Mouse (Mus musculus): ENCODE measurements around the gene Aldh1l1. TPM values are rescaled to one million over a fixed set of nuclear protein-coding genes. Genes with fewer than 3 reads are reported as not detected.
A peak's percentile ranks its signal among the peaks of the same experiment; 100 is the strongest.

The Aldh1l1 gene
- total RNA-seq, 2 experiments from 2014 or later, result 42.9 to 45.0 TPM

DNA sequence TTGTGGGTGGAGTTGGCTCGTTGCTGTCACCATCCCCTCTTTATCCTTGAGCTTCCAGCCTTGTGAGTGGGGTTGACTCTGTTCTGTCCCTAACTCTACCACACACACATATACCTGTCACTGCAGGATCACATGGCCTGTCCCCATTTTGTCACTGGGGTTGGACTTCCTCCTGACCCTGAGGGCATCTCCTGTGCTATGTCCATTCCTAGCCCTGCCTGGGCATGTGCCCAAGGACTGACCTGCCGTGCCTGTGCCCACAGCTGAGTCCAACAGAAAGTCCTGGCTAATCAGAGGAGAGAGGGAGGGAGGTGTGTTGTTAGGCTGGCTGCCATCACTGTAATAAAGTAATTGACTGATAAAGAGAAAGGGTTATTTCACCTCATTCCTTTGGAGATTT lies 58.2 kb downstream of the Aldh1l1 start:
- no peak for DNase-seq (ENCODE audit: low spot score in 2 of 2)

DNA sequence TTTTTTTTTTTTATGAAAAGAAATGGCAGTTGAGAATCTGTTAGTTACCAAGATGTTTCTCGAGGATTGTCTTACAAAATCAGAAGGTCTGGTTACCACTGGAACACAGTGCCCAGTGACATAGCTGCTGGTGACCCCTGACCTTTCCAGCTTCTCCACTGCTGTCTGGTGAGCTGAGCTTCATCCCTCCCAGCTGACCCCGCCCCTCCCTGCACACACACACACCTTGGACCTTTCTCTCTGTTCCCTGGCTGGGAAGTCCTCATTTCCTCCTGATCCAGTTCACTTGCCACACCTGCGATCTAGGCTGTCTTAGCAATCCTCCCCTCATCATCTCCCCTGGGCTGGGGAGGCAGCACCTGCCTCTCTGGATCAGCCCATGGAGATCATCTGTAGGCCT lies 60.0 kb downstream of the Aldh1l1 start:
- DNase-seq (ENCODE audit: low spot score in 2 of 2), result no peak

DNA sequence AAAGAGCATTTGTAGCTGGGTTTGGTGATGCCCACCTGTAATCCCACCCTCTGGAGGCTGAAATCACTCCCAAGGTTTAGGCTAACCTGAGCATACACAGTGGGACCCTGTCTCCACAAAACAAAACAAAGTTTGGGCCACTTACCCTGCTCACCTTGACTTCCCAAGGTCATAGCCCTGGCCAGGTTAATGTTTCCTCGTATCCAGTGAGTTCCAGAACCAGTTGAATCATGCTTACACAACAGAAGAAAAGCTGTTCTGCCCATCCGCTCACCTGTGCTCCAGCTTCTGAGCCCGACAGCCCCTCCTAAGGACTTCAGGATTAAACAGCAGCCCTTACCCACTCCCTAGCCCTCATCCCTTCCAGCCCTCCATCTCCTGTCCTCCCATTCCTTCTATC lies 60.8 kb downstream of the Aldh1l1 start:
- no peak for DNase-seq (ENCODE audit: low spot score in 2 of 2)

DNA sequence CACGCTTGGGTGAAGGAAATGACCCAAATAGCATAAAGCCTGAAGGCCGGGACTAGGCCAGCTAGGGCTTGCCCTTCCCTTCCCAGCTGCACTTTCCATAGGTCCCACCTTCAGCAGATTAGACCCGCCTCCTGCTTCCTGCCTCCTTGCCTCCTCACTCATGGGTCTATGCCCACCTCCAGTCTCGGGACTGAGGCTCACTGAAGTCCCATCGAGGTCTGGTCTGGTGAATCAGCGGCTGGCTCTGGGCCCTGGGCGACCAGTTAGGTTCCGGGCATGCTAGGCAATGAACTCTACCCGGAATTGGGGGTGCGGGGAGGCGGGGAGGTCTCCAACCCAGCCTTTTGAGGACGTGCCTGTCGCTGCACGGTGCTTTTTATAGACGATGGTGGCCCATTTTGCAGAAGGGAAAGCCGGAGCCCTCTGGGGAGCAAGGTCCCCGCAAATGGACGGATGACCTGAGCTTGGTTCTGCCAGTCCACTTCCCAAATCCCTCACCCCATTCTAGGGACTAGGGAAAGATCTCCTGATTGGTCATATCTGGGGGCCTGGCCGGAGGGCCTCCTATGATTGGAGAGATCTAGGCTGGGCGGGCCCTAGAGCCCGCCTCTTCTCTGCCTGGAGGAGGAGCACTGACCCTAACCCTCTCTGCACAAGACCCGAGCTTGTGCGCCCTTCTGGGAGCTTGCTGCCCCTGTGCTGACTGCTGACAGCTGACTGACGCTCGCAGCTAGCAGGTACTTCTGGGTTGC lies 64.1 kb downstream of the Aldh1l1 start:
- DNase-seq (ENCODE audit: low spot score in 2 of 2), result peak in 1 of 2 experiments; percentile 51

DNA sequence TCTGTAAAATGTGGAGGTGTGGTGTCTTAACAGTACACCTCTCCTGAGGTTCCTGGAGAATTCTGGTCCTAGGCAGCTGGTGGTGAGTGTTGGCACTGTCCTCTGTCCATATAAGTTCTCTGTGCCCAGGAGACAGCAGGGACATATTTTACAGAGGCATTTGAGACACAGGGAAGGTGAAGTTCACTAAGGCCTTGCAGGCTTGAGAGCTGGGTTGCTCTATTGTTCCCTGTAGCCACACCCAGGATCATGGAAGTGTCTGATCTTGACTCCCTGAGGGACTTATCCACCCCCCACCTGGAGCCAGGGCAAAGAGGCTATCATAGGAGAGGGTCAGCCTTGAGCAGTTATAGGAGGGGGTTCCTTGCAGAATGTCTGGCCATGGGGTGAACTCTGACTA lies 65.0 kb downstream of the Aldh1l1 start:
- no peak for DNase-seq (ENCODE audit: low spot score in 2 of 2)

DNA sequence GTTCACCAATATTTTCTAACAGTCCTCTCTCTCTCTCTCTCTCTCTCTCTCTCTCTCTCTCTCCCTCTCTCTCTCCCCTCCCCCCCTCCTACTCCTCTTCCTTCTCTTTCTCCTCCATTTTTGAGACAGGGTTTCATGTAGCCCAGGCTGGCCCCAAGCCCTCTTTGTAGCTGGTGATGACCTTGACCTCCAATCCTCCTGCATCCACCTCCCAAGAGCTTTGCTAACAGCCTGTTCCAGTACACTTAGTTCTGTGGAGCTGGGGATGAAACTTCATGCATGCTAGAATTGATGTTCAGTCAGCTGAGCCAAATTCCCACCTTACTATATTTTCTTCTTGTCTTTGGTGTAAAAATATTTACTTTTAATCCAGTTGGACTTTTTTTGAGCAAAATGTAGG lies 67.0 kb downstream of the Aldh1l1 start:
- DNase-seq (ENCODE audit: low spot score in 2 of 2), result no peak

DNA sequence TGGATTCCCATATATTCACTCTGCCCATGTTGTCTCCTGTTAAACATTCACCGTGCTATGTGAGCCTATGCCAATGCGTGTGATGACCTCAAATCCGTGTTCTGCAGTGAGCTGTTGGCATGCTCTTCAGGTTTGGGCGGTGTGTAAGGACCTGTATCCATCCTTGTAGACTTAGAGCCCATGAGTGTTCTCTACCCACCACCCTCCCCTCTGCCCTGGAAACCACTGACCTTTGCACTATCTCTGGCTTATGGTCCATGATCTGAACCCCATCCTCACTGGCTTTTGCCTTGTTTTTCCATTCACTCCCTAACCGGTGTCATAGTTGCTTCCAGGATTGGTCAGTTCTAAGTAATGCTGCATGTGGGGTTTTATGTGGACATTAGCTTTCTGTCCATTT lies 67.5 kb downstream of the Aldh1l1 start:
- DNase-seq (ENCODE audit: low spot score in 2 of 2), result no peak

DNA sequence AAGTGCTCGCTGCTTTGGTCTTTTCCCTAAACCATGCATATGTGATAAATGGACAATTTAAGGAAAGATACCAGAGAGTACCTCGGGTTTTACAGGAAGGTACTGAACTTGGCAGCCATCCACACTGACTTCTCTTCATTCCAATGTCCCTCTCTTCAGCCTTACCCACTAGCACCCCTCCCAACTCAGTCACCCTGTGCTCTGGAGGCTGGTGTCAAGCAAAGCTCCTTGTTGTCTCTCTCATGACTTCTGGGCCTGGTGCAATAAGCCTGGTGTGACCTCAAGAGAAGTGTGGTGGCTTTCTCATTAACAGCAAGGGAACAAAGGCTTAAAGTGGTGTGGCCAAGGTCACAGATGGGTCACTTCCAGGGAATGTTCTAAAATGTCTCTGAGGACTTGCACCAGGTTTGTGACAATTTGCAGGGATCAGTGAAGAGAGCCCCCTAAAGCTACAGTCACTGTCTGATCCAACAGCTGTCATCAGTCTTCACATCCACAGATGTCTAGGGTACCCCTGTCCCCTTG lies 70.4 kb downstream of the Aldh1l1 start:
- no peak for DNase-seq (ENCODE audit: low spot score in 2 of 2)

DNA sequence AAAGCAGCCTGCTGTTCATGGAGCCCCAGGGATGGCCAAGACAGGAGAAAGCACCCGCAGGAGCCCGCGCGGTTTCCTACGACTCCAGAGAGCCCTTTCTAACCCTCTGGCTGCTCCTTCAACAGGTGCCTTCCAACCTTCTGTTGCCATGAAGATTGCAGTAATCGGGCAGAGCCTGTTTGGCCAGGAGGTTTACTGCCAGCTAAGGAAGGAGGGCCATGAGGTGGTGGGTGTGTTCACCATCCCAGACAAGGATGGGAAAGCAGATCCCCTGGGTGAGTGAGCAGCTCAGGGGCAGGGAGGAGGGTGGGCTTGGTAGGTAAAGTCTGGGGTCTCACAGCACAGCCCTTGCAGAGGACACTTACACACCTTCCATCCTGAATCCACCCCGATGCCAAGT lies 70.8 kb downstream of the Aldh1l1 start:
- DNase-seq (ENCODE audit: low spot score in 2 of 2), result no peak

DNA sequence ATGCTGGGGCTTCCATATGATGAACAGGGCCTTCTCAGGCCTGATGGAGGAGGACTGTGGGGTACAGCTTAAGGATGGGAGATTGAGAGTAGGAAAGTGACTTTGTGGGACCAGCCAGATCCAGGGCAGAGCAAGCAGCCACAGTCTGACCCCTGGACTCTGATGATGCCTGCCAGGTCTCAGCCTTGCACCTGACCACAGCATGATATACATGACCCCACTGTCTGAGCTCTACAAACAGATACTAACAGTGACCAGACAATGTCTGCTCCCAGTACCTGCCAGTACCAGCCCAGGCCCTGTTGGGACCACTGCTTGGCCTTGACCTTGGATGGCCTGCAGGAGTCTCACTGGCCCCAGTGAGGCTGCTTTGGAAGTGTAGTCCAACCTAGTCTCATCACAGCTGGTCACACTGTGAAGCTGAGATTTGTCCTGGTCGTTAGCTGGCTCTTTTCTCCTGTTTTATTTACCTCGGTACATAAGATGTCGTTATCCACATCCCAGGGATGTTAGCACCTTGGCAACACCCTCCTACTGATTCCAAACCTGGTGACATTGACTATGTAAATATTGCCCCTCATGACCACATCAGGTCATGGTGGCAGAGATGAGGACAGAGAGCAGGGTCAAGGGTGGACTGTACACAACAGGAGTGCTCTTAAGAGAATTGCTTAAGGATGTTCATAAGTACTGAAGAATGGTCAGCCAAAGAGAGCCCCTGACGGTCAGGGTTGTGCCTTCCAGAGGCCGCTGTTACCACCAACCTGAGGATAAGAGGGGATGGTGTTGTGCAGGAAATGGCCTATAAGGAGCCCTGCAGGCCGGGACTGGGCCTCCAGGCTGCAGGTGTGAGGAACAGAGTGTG lies 71.8 kb downstream of the Aldh1l1 start:
- DNase-seq (ENCODE audit: low spot score in 2 of 2), result no peak

DNA sequence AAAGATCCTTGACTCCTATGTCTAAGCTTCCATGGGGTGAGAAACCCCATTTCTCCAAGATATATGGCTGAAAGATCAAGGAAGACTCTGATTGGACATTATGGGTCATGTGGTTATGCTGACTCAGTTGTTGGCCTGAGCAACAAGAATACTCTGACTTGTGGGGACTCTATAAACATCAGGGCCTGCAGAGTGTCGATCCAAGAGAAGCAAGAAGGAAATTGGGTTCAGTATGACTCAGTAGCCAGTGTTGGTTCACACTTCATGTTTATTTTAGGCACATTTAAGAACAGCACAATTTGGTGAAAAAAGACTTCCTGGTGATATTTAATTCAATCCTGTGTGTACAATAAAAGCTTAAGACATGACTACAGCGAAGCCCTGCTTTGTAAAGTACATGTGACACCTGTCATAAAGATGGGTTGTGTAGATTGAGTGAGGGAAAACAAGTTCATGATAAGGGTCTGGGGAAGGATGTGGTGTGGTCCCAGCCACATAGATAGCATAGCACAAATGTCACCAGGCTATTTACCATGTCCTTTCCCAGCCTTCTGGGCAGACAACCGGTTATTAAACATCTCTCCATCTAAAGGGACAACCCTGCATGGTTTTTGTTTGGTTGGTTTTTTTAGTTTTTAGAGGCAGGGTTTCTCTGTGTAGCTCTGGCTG lies 74.3 kb downstream of the Aldh1l1 start:
- no peak for DNase-seq (ENCODE audit: low spot score in 2 of 2)

DNA sequence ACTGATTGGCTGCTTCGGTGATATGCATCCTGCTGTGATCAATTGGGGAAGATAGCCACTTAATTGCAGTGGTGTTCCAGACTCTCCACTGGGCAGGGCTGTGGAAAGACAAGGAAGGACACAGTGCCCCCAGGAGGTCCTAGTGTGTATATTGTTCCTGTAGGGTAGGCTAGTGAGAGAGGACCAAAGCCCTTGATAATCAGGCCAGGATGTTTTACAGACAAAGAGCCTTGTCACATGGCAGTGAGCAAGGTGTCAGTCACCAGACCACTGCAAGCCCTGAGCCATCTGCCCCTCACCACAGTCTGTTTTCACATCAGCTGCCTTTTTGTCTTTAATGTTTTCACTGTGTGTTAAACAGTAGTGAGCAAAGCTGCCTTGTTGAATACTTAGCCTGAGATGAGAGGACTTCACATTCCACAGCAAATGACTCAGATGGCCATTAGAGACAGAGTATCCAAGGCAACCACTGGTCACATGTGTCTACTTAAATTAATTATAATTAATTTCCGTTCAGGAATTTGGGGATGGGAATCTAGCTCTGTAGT lies 75.1 kb downstream of the Aldh1l1 start:
- no peak for DNase-seq (ENCODE audit: low spot score in 2 of 2)

DNA sequence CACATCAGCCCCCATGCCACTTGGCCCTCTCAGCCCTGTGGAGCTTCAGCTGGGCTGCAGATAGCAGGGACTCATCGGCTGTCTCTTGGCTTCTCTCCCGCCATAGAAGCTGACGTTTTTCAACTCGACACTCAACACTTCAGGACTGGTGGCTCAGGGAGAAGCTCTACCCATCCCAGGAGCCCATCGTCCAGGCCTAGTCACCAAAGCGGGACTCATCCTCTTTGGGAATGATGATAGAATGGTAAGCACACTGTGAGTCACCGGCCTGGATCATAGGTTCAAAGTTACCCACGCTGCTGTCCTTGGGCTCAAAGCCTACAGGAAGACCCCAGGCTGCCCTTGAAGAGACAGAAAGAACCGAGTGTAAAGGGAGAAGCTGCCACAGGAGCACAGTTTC lies 78.0 kb downstream of the Aldh1l1 start:
- no peak for DNase-seq (ENCODE audit: low spot score in 2 of 2)

DNA sequence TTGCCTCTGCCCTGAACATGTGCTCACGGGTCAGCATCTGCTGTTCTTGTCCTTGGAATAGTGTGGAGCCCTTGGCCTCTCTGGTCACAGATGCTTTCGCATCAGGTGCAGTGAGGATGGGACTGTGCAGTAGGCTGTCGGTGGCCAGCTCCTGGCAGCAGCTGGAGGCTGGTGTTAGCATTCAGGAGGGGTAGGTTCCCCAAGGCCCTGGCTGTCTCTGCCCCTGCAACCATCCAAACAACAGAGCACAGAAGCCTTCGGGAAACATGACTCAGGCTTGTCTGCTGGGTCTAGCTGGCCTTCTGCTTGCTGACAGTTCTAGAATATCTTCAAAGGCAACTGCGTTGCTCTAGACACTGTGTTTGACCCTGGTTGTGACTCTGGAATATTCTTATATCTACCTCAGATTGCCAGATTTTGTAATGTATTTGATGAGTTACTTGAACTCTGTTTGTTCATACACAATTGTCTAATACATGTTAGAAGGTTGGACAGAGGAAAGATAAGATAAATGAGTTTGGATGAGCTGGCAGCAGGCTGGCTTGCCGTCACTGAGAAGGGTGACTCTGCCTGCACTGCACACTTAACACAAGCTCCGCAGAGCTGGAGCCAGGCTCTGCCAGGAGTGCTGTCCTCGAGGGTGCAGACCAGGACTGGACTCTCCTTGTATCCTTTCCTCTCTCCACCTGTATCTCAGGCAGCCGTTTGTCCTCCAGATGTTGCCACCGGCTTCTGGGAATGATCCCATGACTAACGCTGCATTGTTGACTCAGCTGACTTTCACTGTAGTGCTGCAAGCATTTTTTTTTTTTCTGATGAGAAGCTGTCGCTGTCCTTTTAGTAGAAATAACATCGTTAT lies 79.4 kb downstream of the Aldh1l1 start:
- DNase-seq (ENCODE audit: low spot score in 2 of 2), result no peak

DNA sequence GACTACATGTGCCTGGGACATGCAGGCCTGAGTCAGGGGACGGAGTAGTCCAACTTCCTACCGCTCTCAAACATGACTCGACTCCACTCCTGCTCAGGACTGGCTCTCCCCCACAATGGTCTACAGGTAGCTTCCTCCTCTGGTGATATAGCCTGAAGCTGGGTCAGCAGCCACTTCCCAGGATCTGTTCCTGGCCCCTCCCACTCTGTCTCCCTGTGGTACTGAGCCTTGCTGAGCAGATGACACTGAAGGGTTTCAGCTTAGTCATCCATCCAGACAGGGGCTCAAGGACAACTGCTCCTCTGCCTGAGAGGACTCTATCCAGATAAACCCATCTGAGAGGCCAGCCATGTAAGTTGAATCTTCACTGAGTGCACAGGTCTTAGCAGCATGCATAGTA lies 81.3 kb downstream of the Aldh1l1 start:
- no peak for DNase-seq (ENCODE audit: low spot score in 2 of 2)

DNA sequence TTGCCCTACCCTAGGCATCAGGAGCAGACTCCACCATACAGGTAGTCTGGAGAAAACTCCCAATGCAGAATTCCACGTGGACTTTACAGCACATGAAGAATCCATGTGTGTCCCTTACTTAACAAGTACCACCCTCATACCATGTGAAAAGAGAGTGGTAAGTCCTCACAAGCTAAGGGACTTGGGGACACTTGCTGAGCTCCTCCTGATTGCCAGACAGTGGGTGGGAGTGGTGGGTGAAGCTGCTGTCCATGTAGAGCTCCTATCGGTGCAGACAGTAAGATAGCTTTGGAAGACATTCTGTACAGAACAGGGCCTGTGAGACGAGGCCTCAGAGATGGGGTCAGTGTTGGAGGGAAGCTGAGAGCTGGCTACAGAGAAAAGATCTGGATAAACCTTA lies 81.7 kb downstream of the Aldh1l1 start:
- no peak for DNase-seq (ENCODE audit: low spot score in 2 of 2)

DNA sequence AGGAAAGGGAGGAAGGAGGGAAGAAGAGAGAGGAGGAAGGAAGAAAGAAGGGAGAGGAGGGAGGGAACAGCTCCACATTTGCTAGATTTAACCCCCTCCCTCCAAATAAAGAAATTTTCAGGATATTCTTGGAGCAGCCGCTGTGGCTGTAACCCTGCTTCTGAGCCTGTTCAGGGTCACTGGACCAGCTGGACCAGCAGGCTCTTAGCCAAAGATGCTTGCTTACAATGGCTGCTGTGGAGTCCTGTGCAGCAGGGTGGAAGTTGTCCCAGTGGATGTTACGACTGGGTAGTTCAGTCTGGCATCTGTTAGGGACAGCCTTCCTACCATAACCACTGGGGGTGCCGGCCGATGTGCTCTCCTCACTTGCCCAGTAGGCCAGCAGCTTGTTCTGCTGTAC lies 82.5 kb downstream of the Aldh1l1 start:
- no peak for DNase-seq (ENCODE audit: low spot score in 2 of 2)

DNA sequence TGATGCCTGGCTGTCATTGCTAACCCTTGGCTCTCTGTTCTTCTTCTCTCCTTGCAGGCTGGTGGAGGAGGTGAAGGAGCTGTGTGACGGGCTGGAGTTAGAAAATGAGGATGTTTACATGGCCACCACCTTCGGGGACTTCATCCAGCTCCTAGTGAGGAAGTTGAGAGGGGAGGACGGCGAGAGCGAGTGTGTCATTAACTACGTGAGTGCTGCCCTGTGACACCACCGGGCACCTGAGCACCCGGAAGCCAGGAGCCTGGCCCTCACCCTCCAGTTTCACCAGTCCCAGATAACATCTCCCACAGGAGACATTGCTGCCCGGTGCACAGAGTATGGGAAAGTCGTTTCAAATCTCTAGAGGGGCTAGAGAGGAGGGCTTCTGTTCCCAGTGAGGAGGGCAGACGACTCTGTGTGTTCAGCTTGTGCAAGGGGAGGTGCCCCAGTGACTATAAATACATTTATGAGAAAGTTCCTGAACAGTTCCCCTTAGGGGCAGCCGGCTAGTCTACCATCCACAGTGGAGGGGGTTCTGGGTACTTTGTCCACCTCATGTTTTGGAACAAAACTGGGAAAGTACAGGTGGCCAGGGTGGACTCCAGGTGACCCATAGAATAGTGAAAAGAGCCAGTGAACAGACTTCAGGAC lies 83.6 kb downstream of the Aldh1l1 start:
- DNase-seq (ENCODE audit: low spot score in 2 of 2), result no peak

DNA sequence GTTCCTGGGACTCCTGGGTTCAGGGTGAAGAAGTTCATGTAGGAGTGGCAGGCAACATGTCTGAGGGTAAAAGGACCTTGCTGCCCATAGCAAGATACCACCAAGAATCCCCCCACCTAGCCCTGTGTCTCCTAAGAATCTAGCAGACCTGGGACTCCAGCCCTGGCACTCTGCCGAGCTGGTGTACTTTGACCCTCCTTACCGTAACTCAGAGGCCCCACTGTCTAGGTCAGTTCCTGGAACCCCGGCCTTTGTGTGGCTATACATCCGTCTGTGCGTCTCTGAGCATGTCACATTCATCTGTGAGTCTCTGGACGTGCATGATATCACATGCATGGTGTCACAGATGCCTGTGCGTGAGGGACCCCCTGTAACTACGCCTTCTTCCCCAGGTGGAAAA lies 84.2 kb downstream of the Aldh1l1 start:
- no peak for DNase-seq (ENCODE audit: low spot score in 2 of 2)

DNA sequence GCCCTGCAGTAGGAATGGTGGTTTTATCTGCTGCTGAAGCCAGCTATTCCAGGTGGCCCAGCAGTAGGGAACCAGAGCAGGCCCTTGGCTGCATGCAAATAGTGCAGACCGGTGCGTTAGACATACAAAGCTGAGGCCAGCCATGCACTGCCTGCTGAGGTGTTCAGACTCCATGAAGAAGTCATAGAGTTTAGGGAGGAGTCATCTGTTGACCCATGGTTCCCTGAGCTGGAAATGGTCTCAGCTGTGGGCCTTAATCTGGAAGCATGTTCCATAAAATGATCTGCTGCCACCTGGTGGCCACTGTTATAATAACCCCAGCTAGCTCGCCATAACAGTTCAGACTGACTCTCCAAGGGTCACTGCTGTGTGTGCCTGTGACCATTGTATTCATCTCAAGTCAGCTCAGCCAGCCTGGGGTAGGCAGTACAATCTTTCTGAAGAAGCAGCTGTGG lies 89.1 kb downstream of the Aldh1l1 start:
- peak; percentile 75 to 80 for DNase-seq (ENCODE audit: low spot score in 2 of 2)
